Mouse (Mus musculus): ENCODE measurements at regions not wholly inside any gene's neighbourhood (a gene's known extent, or its start where the extent isn't known, plus 50 kb on each side); places are given as distances from the start of the nearest gene placed in this dataset.

GRCm38 (mm10) chr12:32504196-32504595, 125.7 kb downstream of the Ccdc71l start:
- no peak for ATAC-seq (replicated peaks; ENCODE audit: low FRiP score)
- WGBS = 58% methylated on average over 3 of the region's 3 CpGs
- H3K9ac ChIP-seq = no peak overlapping the region
- no peak overlapping the region for H3K27ac ChIP-seq
- H3K4me1 ChIP-seq = no peaks in the 10 kb centered on the region
- H3K9me3 ChIP-seq (replicated peaks) = no peaks in the 10 kb centered on the region
- no peaks in the 10 kb centered on the region for H3K27me3 ChIP-seq
- no peak overlapping the region for H3K4me3 ChIP-seq (replicated peaks)
- H3K36me3 ChIP-seq = no peaks in the 10 kb centered on the region
- H3K4me2 ChIP-seq = no peak overlapping the region

- ATAC-seq (replicated peaks; ENCODE audit: low FRiP score) = no peak
- H3K27ac ChIP-seq = no peak overlapping the region
- H3K9me3 ChIP-seq (replicated peaks) = no peaks in the 10 kb centered on the region
- no peaks in the 10 kb centered on the region for H3K4me1 ChIP-seq
- H3K9ac ChIP-seq = no peak overlapping the region
- H3K36me3 ChIP-seq = no peaks in the 10 kb centered on the region
- no peak overlapping the region for H3K4me2 ChIP-seq
- WGBS = 67% methylated on average over 1 of the region's 1 CpGs
- H3K27me3 ChIP-seq = no peaks in the 10 kb centered on the region
- no peak overlapping the region for H3K4me3 ChIP-seq (replicated peaks)
These were observed 130.2 kb downstream of the Ccdc71l start for GRCm38 (mm10) chr12:32508671-32509070.

- H3K4me2 ChIP-seq = no peak overlapping the region
These were observed 147.1 kb downstream of the Ccdc71l start for GRCm38 (mm10) chr12:32525586-32525985.

GRCm38 (mm10) chr12:32531216-32531615, 152.7 kb downstream of the Ccdc71l start:
- Histone ChIP-seq H3K4me1 (no peaks in the 10 kb centered on the region), H3K27ac (no peak overlapping the region), H3K27me3 (no peaks in the 10 kb centered on the region), H3K4me2 (no peak overlapping the region), H3K4me3 (replicated peaks) (no peak overlapping the region), H3K36me3 (no peaks in the 10 kb centered on the region), H3K9ac (no peak overlapping the region), H3K9me3 (replicated peaks) (no peaks in the 10 kb centered on the region)
- WGBS = 82% methylated on average over 3 of the region's 3 CpGs
- no peak for ATAC-seq (replicated peaks; ENCODE audit: low FRiP score)

More at GRCm38 (mm10) chr12:32525586-32525985, 147.1 kb downstream of the Ccdc71l start:
- no peak overlapping the region for H3K4me3 ChIP-seq (replicated peaks)
- no peaks in the 10 kb centered on the region for H3K36me3 ChIP-seq
- no peak for ATAC-seq (replicated peaks; ENCODE audit: low FRiP score)
- H3K4me1 ChIP-seq = no peaks in the 10 kb centered on the region
- no peaks in the 10 kb centered on the region for H3K27me3 ChIP-seq
- WGBS = 86% methylated on average over 1 of the region's 1 CpGs
- no peak overlapping the region for H3K27ac ChIP-seq
- H3K9ac ChIP-seq = no peak overlapping the region
- H3K9me3 ChIP-seq (replicated peaks) = no peaks in the 10 kb centered on the region

GRCm38 (mm10) chr12:32533641-32534040, 155.1 kb downstream of the Ccdc71l start:
- Histone ChIP-seq H3K4me1 (no peaks in the 10 kb centered on the region), H3K9ac (no peak overlapping the region), H3K36me3 (no peaks in the 10 kb centered on the region), H3K27me3 (no peaks in the 10 kb centered on the region), H3K27ac (no peak overlapping the region), H3K4me2 (no peak overlapping the region), H3K9me3 (replicated peaks) (no peaks in the 10 kb centered on the region), H3K4me3 (replicated peaks) (no peak overlapping the region)
- ATAC-seq (replicated peaks; ENCODE audit: low FRiP score) = no peak

- no peak overlapping the region for H3K27ac ChIP-seq
- no peak overlapping the region for H3K4me3 ChIP-seq (replicated peaks)
- H3K9ac ChIP-seq = no peak overlapping the region
- no peaks in the 10 kb centered on the region; the same call in 1 of the 2 replicates for H3K9me3 ChIP-seq (replicated peaks)
- no peak for ATAC-seq (replicated peaks; ENCODE audit: low FRiP score)
- H3K4me2 ChIP-seq = no peak overlapping the region
- 83% methylated on average over 1 of the region's 1 CpGs for WGBS
- H3K27me3 ChIP-seq = no peaks in the 10 kb centered on the region
- H3K36me3 ChIP-seq = no peaks in the 10 kb centered on the region
- no peaks in the 10 kb centered on the region for H3K4me1 ChIP-seq
These were observed 167.0 kb downstream of the Ccdc71l start for GRCm38 (mm10) chr12:32545466-32545865.

GRCm38 (mm10) chr12:32546356-32546755, 167.9 kb downstream of the Ccdc71l start:
- no peak overlapping the region for H3K9ac ChIP-seq
- H3K4me3 ChIP-seq (replicated peaks) = no peak overlapping the region
- no peak overlapping the region for H3K27ac ChIP-seq
- no peak overlapping the region for H3K4me2 ChIP-seq
- no peaks in the 10 kb centered on the region for H3K36me3 ChIP-seq
- ATAC-seq (replicated peaks; ENCODE audit: low FRiP score) = no peak
- no peaks in the 10 kb centered on the region; the same call in 1 of the 2 replicates for H3K9me3 ChIP-seq (replicated peaks)
- H3K27me3 ChIP-seq = no peaks in the 10 kb centered on the region
- no peaks in the 10 kb centered on the region for H3K4me1 ChIP-seq

- no peak overlapping the region for H3K4me3 ChIP-seq (replicated peaks)
- no peak overlapping the region for H3K4me2 ChIP-seq
- no peaks in the 10 kb centered on the region for H3K4me1 ChIP-seq
- no peaks in the 10 kb centered on the region; the same call in 1 of the 2 replicates for H3K9me3 ChIP-seq (replicated peaks)
- no peak overlapping the region for H3K9ac ChIP-seq
- H3K27ac ChIP-seq = no peak overlapping the region
- ATAC-seq (replicated peaks; ENCODE audit: low FRiP score) = no peak
- H3K27me3 ChIP-seq = no peaks in the 10 kb centered on the region
- H3K36me3 ChIP-seq = no peaks in the 10 kb centered on the region
- 81% methylated on average over 5 of the region's 5 CpGs for WGBS
These were observed 175.3 kb downstream of the Ccdc71l start for GRCm38 (mm10) chr12:32553793-32554192.

GRCm38 (mm10) chr12:32567777-32568176, 189.3 kb downstream of the Ccdc71l start:
- Histone ChIP-seq H3K9ac (no peak overlapping the region), H3K9me3 (replicated peaks) (no peaks in the 10 kb centered on the region), H3K4me3 (replicated peaks) (no peak overlapping the region), H3K27ac (no peak overlapping the region), H3K4me2 (no peak overlapping the region), H3K36me3 (no peaks in the 10 kb centered on the region), H3K4me1 (no peaks in the 10 kb centered on the region), H3K27me3 (no peaks in the 10 kb centered on the region)
- WGBS = 82% methylated on average over 3 of the region's 3 CpGs
- ATAC-seq (replicated peaks; ENCODE audit: low FRiP score) = no peak

GRCm38 (mm10) chr12:32581304-32581703, 202.8 kb downstream of the Ccdc71l start:
- H3K9ac ChIP-seq = no peak overlapping the region
- no peaks in the 10 kb centered on the region for H3K27me3 ChIP-seq
- no peaks in the 10 kb centered on the region for H3K9me3 ChIP-seq (replicated peaks)
- H3K27ac ChIP-seq = no peak overlapping the region
- no peaks in the 10 kb centered on the region for H3K4me1 ChIP-seq
- H3K4me2 ChIP-seq = no peak overlapping the region
- no peaks in the 10 kb centered on the region for H3K36me3 ChIP-seq
- WGBS = 93% methylated on average over 6 of the region's 6 CpGs
- H3K4me3 ChIP-seq (replicated peaks) = no peak overlapping the region
- ATAC-seq (replicated peaks; ENCODE audit: low FRiP score) = no peak

- Histone ChIP-seq H3K36me3 (no peaks in the 10 kb centered on the region), H3K27ac (no peak overlapping the region), H3K4me3 (replicated peaks) (no peak overlapping the region), H3K4me1 (no peaks in the 10 kb centered on the region), H3K4me2 (no peak overlapping the region), H3K9ac (no peak overlapping the region), H3K9me3 (replicated peaks) (no peaks in the 10 kb centered on the region), H3K27me3 (no peaks in the 10 kb centered on the region)
- ATAC-seq (replicated peaks; ENCODE audit: low FRiP score) = no peak
- WGBS = 81% methylated on average over 10 of the region's 10 CpGs
These were observed 217.1 kb upstream of the Nampt start for GRCm38 (mm10) chr12:32602131-32602815.

GRCm38 (mm10) chr12:32605353-32605752, 214.0 kb upstream of the Nampt start:
- H3K27ac ChIP-seq = no peak overlapping the region
- no peak for ATAC-seq (replicated peaks; ENCODE audit: low FRiP score)
- H3K4me2 ChIP-seq = no peak overlapping the region
- no peaks in the 10 kb centered on the region for H3K36me3 ChIP-seq
- H3K4me1 ChIP-seq = no peaks in the 10 kb centered on the region
- H3K27me3 ChIP-seq = no peaks in the 10 kb centered on the region
- H3K4me3 ChIP-seq (replicated peaks) = no peak overlapping the region
- H3K9me3 ChIP-seq (replicated peaks) = no peaks in the 10 kb centered on the region
- H3K9ac ChIP-seq = no peak overlapping the region

- Histone ChIP-seq H3K4me3 (replicated peaks) (no peak overlapping the region), H3K9me3 (replicated peaks) (no peaks in the 10 kb centered on the region), H3K36me3 (no peaks in the 10 kb centered on the region), H3K4me2 (no peak overlapping the region), H3K27me3 (no peaks in the 10 kb centered on the region), H3K9ac (no peak overlapping the region), H3K4me1 (no peaks in the 10 kb centered on the region), H3K27ac (no peak overlapping the region)
- 45% methylated on average over 3 of the region's 3 CpGs for WGBS
- ATAC-seq (replicated peaks; ENCODE audit: low FRiP score) = no peak
These were observed 204.3 kb upstream of the Nampt start for GRCm38 (mm10) chr12:32615000-32615399.

Data from kidney, embryonic 15.5 days (tissue).